ENCODE assay signal across 10 mouse cellular contexts in the genomic region with DNA sequence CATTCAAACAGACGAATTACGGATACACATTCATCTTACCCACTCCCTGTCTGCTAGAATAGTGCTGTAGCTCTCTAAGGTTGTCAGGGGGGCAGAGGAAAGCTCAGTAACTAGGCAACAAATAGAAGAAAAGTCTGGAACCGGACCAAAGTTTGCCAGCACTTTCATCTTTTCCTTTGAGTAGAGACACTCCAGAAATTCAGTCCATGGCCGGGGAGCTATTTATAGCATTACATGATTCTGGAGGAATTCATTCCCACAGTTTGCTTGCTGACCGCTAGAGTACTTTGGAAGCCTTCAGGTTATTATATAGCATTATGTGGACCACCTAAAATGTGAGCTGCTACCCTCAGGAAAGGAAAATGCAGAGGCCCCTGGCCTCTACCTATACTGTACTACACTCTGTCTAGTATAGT. TPM values are rescaled to one million over a fixed set of nuclear protein-coding genes. Genes with fewer than 3 reads are reported as not detected.
DNase-seq lines count a peak whose midpoint lies in the region; ATAC-seq and TF ChIP-seq lines count a peak whose summit lies in the region.
"Had no signal": no experiment of that assay in that cellular context is flagged by ENCODE, and none has a peak within 500 bp of the region (broad histone marks: within the 10 kb centered on the region; RNA-seq: fewer than 3 reads in every experiment).

No protein-coding gene starts in this region.

- WGBS in forebrain, postnatal 0 days, result 11% methylated on average over 5 of the region's 5 CpGs
- 33% methylated on average over 5 of the region's 5 CpGs for WGBS in hindbrain, embryonic 14.5 days
- WGBS in neural tube, embryonic 14.5 days, result 31% methylated on average over 5 of the region's 5 CpGs
- 61% methylated on average over 5 of the region's 5 CpGs for WGBS in liver, embryonic 12.5 days (ENCODE audit: insufficient replicate concordance)

- ATAC-seq in forebrain, postnatal 0 days, result peak; percentile 69
- peak; percentile 72; the same call in 1 of the 2 replicates for ATAC-seq in hindbrain, embryonic 14.5 days (ENCODE audit: low FRiP score)
- ATAC-seq in neural tube, embryonic 14.5 days (ENCODE audit: low read depth), result peak; percentile 82; the same call in 1 of the 2 replicates
- ATAC-seq in liver, embryonic 12.5 days, result no peak
- ATAC-seq: activated CD4-positive, CD25-positive, alpha-beta regulatory T cell, adult 4 months had no signal

- H3K36me3 ChIP-seq in forebrain, postnatal 0 days (ENCODE audit: insufficient read depth), result no peaks in the 10 kb centered on the region
- no peaks in the 10 kb centered on the region for H3K36me3 ChIP-seq in hindbrain, embryonic 14.5 days (replicated peaks; ENCODE audit: control insufficient read depth, insufficient read depth)
- H3K36me3 ChIP-seq in neural tube, embryonic 14.5 days (ENCODE audit: control insufficient read depth, insufficient read depth, low read length), result no peaks in the 10 kb centered on the region
- H3K36me3 ChIP-seq in liver, embryonic 12.5 days, result no peaks in the 10 kb centered on the region
- H3K36me3 ChIP-seq: liver, embryonic 15.5 days had no signal

- no peak overlapping the region for H3K9ac ChIP-seq in forebrain, postnatal 0 days
- H3K9ac ChIP-seq in hindbrain, embryonic 14.5 days, result no peak overlapping the region
- no peak overlapping the region for H3K9ac ChIP-seq in neural tube, embryonic 14.5 days (replicated peaks; ENCODE audit: low read depth, low read length)
- H3K9ac ChIP-seq in liver, embryonic 12.5 days, result no peak overlapping the region
- H3K9ac ChIP-seq: liver, embryonic 15.5 days had no signal

- H3K27ac ChIP-seq in left cerebral cortex, adult 2 months, result peak overlapping the region; percentile 32; the same call in 1 of the 2 replicates
- no peak overlapping the region for H3K27ac ChIP-seq in forebrain, postnatal 0 days (ENCODE audit: low read depth, low read length)
- H3K27ac ChIP-seq in hindbrain, embryonic 14.5 days, result peak overlapping the region; percentile 45; the same call in 1 of the 2 replicates
- peak overlapping the region; percentile 62 for H3K27ac ChIP-seq in neural tube, embryonic 14.5 days (ENCODE audit: low read depth, low read length)
- H3K27ac ChIP-seq in liver, embryonic 12.5 days, result no peak overlapping the region
- H3K27ac ChIP-seq: liver, embryonic 15.5 days had no signal

- no peak overlapping the region for H3K4me2 ChIP-seq in forebrain, postnatal 0 days (ENCODE audit: low read depth)
- no peak overlapping the region for H3K4me2 ChIP-seq in hindbrain, embryonic 14.5 days (replicated peaks)
- H3K4me2 ChIP-seq in neural tube, embryonic 14.5 days (ENCODE audit: low read depth, low read length), result no peak overlapping the region
- no peak overlapping the region for H3K4me2 ChIP-seq in liver, embryonic 12.5 days
- H3K4me2 ChIP-seq: liver, embryonic 15.5 days had no signal

- H3K4me1 ChIP-seq in forebrain, postnatal 0 days (ENCODE audit: insufficient read depth), result peaks cover 3% of the 10 kb centered on the region; the same call in 1 of the 2 replicates
- H3K4me1 ChIP-seq in hindbrain, embryonic 14.5 days (replicated peaks; ENCODE audit: control insufficient read depth, insufficient read depth, low read length), result peaks cover 8% of the 10 kb centered on the region
- H3K4me1 ChIP-seq in neural tube, embryonic 14.5 days (ENCODE audit: control insufficient read depth, insufficient read depth, low read length), result peaks cover 7% of the 10 kb centered on the region
- no peaks in the 10 kb centered on the region for H3K4me1 ChIP-seq in liver, embryonic 12.5 days
- H3K4me1 ChIP-seq: liver, embryonic 15.5 days had no signal

- intact Hi-C loops in left cerebral cortex, adult 2 months (cut with DNase I), result no loop called here
- intact Hi-C loops in left cerebral cortex, postnatal 4 days (cut with DNase I), result no loop called here

- no peaks in the 10 kb centered on the region for H3K27me3 ChIP-seq in forebrain, postnatal 0 days (ENCODE audit: insufficient read depth, low read length)
- H3K27me3 ChIP-seq in hindbrain, embryonic 14.5 days (ENCODE audit: control insufficient read depth, insufficient read depth, low read length), result no peaks in the 10 kb centered on the region
- H3K27me3 ChIP-seq in neural tube, embryonic 14.5 days (ENCODE audit: control insufficient read depth, insufficient read depth, low read length), result no peaks in the 10 kb centered on the region
- H3K27me3 ChIP-seq in liver, embryonic 12.5 days (replicated peaks), result no peaks in the 10 kb centered on the region
- H3K27me3 ChIP-seq: liver, embryonic 15.5 days had no signal

- no peak overlapping the region for H3K4me3 ChIP-seq in left cerebral cortex, adult 2 months
- H3K4me3 ChIP-seq in forebrain, postnatal 0 days (ENCODE audit: low read depth, low read length), result no peak overlapping the region
- H3K4me3 ChIP-seq in hindbrain, embryonic 14.5 days (replicated peaks; ENCODE audit: low read length), result no peak overlapping the region
- no peak overlapping the region for H3K4me3 ChIP-seq in neural tube, embryonic 14.5 days (ENCODE audit: low read depth, low read length)
- H3K4me3 ChIP-seq in liver, embryonic 12.5 days, result no peak overlapping the region
- H3K4me3 ChIP-seq: liver, embryonic 15.5 days had no signal

- TF ChIP-seq CTCF in left cerebral cortex, adult 2 months (IDR thresholded peaks at IDR 0.05), result peak; percentile 19
- TF ChIP-seq CTCF in forebrain, postnatal 0 days (IDR thresholded peaks at IDR 0.05; ENCODE audit: low read depth), result no peak

- H3K9me3 ChIP-seq in forebrain, postnatal 0 days (ENCODE audit: low read length), result no peaks in the 10 kb centered on the region
- no peaks in the 10 kb centered on the region for H3K9me3 ChIP-seq in hindbrain, embryonic 14.5 days (ENCODE audit: control insufficient read depth, low read length)
- H3K9me3 ChIP-seq in neural tube, embryonic 14.5 days (ENCODE audit: control insufficient read depth, low read length), result no peaks in the 10 kb centered on the region
- H3K9me3 ChIP-seq in liver, embryonic 12.5 days (replicated peaks), result no peaks in the 10 kb centered on the region
- H3K9me3 ChIP-seq: liver, embryonic 15.5 days had no signal

- DNase-seq in left cerebral cortex, adult 2 months (ENCODE audit: extremely low spot score in 1 of 2, low spot score in 2 of 2), result no peak
- no peak for DNase-seq in left cerebral cortex, postnatal 4 days
- peak; percentile 49 for DNase-seq in forebrain, postnatal 0 days
- DNase-seq in hindbrain, embryonic 14.5 days (ENCODE audit: low spot score), result peak; percentile 59
- no peak for DNase-seq in right cerebral cortex, postnatal 14 days
- DNase-seq: thymus, postnatal 14 days had no signal

RNA-seq across cellular contexts. Expression of a gene that starts 43.0 kb away (rescaled TPM):
- 100 to 1,000 TPM; 176 to 181 TPM for total RNA-seq in left cerebral cortex, adult 2 months (2021)
- 10 to 100 TPM; 74.5 to 96.9 TPM for total RNA-seq in left cerebral cortex, postnatal 4 days (2021)
- 62.3 and 97.7 TPM in 2 replicates for total RNA-seq in forebrain, postnatal 0 days (2014; rRNA removed)
- polyA plus RNA-seq in forebrain, postnatal 0 days (2015; fragmentation: Nextera tagmentation; extraction: Ambion mirVana), result 30.9 and 52.8 TPM in 2 replicates
- polyA plus RNA-seq in hindbrain, embryonic 14.5 days (2014; fragmentation: Nextera tagmentation; extraction: Ambion mirVana), result 109 and 117 TPM in 2 replicates
- polyA plus RNA-seq in neural tube, embryonic 14.5 days (2014; fragmentation: Nextera tagmentation; extraction: Ambion mirVana), result 165 and 215 TPM in 2 replicates
- 6.3 and 7.1 TPM in 2 replicates for polyA plus RNA-seq in liver, embryonic 12.5 days (2016; fragmentation: Nextera tagmentation; extraction: Ambion mirVana)

Comparison
In these comparisons a context has a peak if more than half of its experiments do, and no peak if none do; other contexts are left out.
1. DNase-seq: peak in forebrain, postnatal 0 days (single experiment) and hindbrain, embryonic 14.5 days (single experiment); none in left cerebral cortex, adult 2 months (0 of 2), left cerebral cortex, postnatal 4 days (single experiment) and right cerebral cortex, postnatal 14 days (single experiment).
2. H3K27ac ChIP-seq: peak in left cerebral cortex, adult 2 months (single experiment), hindbrain, embryonic 14.5 days (single experiment) and neural tube, embryonic 14.5 days (single experiment); none in forebrain, postnatal 0 days (single experiment) and liver, embryonic 12.5 days (single experiment).